Mouse (Mus musculus): ENCODE measurements around the gene Fam69b. TPM values are rescaled to one million over a fixed set of nuclear protein-coding genes. Genes with fewer than 3 reads are reported as not detected.

The Fam69b gene
- total and polyA plus RNA-seq, 2 experiments from 2014 or later: 7.7 to 23.2 TPM

GRCm38 (mm10) chr2:26594022-26594346 lies 34.3 kb upstream of the Fam69b start:
- peak; percentile 40 for TF ChIP-seq CTCF (IDR thresholded peaks at IDR 0.05; ENCODE audit: low read depth)
- TF ChIP-seq EP300 (IDR thresholded peaks at IDR 0.05; ENCODE audit: low read depth): no peak
- H3K4me3 ChIP-seq (ENCODE audit: low read depth, low read length): no peak overlapping the region
- H3K9me3 ChIP-seq (replicated peaks; ENCODE audit: control insufficient read depth, low read length): no peaks in the 10 kb centered on the region
- H3K27ac ChIP-seq (ENCODE audit: low read depth): no peak overlapping the region
- 56% methylated on average over 9 of the region's 9 CpGs for whole genome bisulfite sequencing
- ATAC-seq (ENCODE audit: insufficient read depth, low read depth): peak; percentile 19; the same call in 1 of the 2 replicates
- no peak for DNase-seq (ENCODE audit: low spot score)
- peaks cover 32% of the 10 kb centered on the region for H3K36me3 ChIP-seq (replicated peaks; ENCODE audit: control insufficient read depth, insufficient read depth, low read length)
- no peak overlapping the region for H3K9ac ChIP-seq (replicated peaks; ENCODE audit: low read depth, low read length)
- no peaks in the 10 kb centered on the region for H3K27me3 ChIP-seq (ENCODE audit: control insufficient read depth, insufficient read depth, low read length)
- H3K4me1 ChIP-seq (ENCODE audit: control insufficient read depth, insufficient read depth): 0 out of 2 replicates have a peak, but pooled peaks cover 4% of the 10 kb centered on the region
- no peak overlapping the region for H3K4me2 ChIP-seq (ENCODE audit: low read depth, low read length)

DNA sequence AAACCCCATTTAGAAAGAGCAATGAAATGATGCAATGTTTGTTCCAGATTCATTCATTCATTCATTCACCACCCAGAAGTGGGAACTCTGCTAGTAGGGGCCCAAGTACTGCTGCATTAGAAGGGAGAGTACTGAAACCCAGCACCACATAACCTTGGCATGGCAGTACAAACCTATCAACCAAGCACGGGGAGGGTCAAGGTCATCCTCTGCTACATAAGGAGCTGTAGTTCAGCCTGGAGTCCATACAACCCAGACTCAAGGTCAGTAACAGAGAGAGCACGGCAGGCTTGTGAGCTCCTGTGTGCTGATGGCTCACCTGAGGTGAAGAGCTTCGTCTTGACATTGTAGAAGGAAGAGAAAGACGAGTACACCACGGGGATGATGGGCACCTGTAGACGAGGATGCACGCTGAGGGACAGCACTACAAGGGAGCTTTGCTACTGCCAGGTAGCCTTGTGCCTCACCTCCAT lies 33.8 kb upstream of the Fam69b start:
- H3K4me1 ChIP-seq (ENCODE audit: control insufficient read depth, insufficient read depth): 0 out of 2 replicates have a peak, but pooled peaks cover 4% of the 10 kb centered on the region
- H3K27me3 ChIP-seq (ENCODE audit: control insufficient read depth, insufficient read depth, low read length): no peaks in the 10 kb centered on the region
- TF ChIP-seq EP300 (IDR thresholded peaks at IDR 0.05; ENCODE audit: low read depth) (no peak), CTCF (IDR thresholded peaks at IDR 0.05; ENCODE audit: low read depth) (no peak)
- ATAC-seq (ENCODE audit: insufficient read depth, low read depth): 0 out of 2 replicates have a peak, but pooled peaks have one; percentile 1
- no peak for DNase-seq (ENCODE audit: low spot score)
- no peaks in the 10 kb centered on the region for H3K9me3 ChIP-seq (replicated peaks; ENCODE audit: control insufficient read depth, low read length)
- WGBS: 70% methylated on average over 7 of the region's 7 CpGs
- H3K27ac ChIP-seq (ENCODE audit: low read depth): no peak overlapping the region
- no peak overlapping the region for H3K9ac ChIP-seq (replicated peaks; ENCODE audit: low read depth, low read length)
- H3K36me3 ChIP-seq (replicated peaks; ENCODE audit: control insufficient read depth, insufficient read depth, low read length): peaks cover 32% of the 10 kb centered on the region
- no peak overlapping the region for H3K4me2 ChIP-seq (ENCODE audit: low read depth, low read length)
- no peak overlapping the region for H3K4me3 ChIP-seq (ENCODE audit: low read depth, low read length)

DNA sequence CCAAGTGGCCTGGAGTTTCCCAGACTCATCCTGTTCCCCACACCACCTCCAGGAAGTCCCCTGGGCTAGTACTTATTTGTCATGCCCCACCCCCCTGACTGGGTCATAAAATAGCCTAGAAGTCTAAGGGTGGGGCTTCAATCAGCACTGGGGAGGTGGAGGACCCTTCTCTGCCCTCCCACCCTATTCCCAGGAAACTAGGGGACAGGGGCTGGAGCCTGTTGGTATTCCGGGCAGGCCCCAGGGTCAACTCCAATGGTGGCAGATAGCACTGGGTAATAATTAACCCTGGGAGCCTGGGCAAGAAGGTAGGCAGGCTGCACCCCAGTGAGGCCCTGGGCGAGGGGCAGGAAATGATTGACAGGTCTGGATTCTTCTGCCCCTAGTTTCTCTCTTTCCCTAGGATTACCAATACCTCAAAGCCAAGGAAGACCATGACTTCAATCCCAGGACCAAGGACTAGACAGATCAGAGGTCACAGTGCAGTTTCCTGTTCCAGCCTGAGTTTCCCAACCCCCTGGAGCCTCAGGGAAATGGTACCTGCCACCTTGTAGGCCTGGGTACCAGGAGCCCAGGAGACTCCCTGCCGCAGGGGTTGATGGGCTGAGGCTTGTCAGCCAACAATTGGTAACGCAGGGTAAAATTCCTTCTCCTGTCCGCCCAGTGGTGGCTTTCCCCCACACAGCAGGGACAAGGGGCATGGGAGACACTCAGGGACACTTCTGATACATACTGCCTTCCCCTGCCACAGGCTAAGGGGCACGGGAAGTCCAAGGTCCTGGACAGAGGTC lies 33.1 kb upstream of the Fam69b start:
- Histone ChIP-seq H3K9me3 (replicated peaks; ENCODE audit: control insufficient read depth, low read length) (no peaks in the 10 kb centered on the region), H3K4me1 (ENCODE audit: control insufficient read depth, insufficient read depth) (0 out of 2 replicates have a peak, but pooled peaks cover 4% of the 10 kb centered on the region), H3K36me3 (replicated peaks; ENCODE audit: control insufficient read depth, insufficient read depth, low read length) (peaks cover 32% of the 10 kb centered on the region), H3K27me3 (ENCODE audit: control insufficient read depth, insufficient read depth, low read length) (no peaks in the 10 kb centered on the region), H3K4me3 (ENCODE audit: low read depth, low read length) (no peak overlapping the region), H3K9ac (replicated peaks; ENCODE audit: low read depth, low read length) (no peak overlapping the region), H3K27ac (ENCODE audit: low read depth) (no peak overlapping the region), H3K4me2 (ENCODE audit: low read depth, low read length) (no peak overlapping the region)
- TF ChIP-seq EP300 (IDR thresholded peaks at IDR 0.05; ENCODE audit: low read depth): peak; percentile 67
- no peak for TF ChIP-seq CTCF (IDR thresholded peaks at IDR 0.05; ENCODE audit: low read depth)
- 74% methylated on average over 6 of the region's 6 CpGs for WGBS
- ATAC-seq (ENCODE audit: insufficient read depth, low read depth) (peak; percentile 28), DNase-seq (ENCODE audit: low spot score) (no peak)

DNA sequence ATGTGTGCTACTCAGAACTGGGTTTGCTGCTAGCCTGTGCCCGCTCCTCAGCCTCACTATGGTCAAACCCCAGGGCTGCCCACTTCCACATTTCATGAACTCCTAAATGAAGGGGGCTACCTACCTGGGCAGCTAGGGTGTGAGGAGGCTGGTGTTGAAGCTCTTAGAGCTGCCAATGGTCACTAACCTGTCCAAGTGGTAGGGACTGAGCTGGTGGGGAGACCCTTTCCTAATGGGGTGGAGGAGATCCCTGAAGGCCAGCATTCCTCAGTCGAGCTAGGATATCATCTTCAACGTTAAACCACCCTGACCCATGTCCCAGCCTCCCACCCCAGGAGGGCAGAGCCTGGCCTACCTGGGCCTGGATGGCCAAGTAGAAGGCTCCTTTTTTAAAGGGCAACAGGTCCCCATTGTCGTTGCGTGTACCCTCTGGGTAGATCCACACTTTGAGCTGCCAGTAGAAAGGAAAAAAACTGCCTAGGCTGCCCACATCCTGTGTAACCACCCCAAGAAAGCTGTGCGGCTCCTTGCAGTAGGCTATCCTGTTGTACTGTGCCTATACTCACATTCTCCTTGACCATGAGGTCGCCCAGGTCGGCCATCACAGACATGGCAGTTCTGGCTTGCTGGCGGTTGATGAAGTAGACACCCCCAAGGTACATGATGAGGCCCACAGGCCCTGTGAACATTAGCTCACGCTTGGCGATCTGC lies 32.4 kb upstream of the Fam69b start:
- TF ChIP-seq CTCF (IDR thresholded peaks at IDR 0.05; ENCODE audit: low read depth) (no peak), EP300 (IDR thresholded peaks at IDR 0.05; ENCODE audit: low read depth) (no peak; the same call in 1 of the 2 replicates)
- WGBS: 65% methylated on average over 11 of the region's 11 CpGs
- Histone ChIP-seq H3K9me3 (replicated peaks; ENCODE audit: control insufficient read depth, low read length) (no peaks in the 10 kb centered on the region), H3K4me2 (ENCODE audit: low read depth, low read length) (no peak overlapping the region), H3K36me3 (replicated peaks; ENCODE audit: control insufficient read depth, insufficient read depth, low read length) (peaks cover 32% of the 10 kb centered on the region), H3K9ac (replicated peaks; ENCODE audit: low read depth, low read length) (no peak overlapping the region), H3K4me3 (ENCODE audit: low read depth, low read length) (no peak overlapping the region), H3K4me1 (ENCODE audit: control insufficient read depth, insufficient read depth) (0 out of 2 replicates have a peak, but pooled peaks cover 3% of the 10 kb centered on the region), H3K27me3 (ENCODE audit: control insufficient read depth, insufficient read depth, low read length) (no peaks in the 10 kb centered on the region), H3K27ac (ENCODE audit: low read depth) (no peak overlapping the region)
- DNase-seq (ENCODE audit: low spot score) (no peak), ATAC-seq (ENCODE audit: insufficient read depth, low read depth) (peak; percentile 9)

DNA sequence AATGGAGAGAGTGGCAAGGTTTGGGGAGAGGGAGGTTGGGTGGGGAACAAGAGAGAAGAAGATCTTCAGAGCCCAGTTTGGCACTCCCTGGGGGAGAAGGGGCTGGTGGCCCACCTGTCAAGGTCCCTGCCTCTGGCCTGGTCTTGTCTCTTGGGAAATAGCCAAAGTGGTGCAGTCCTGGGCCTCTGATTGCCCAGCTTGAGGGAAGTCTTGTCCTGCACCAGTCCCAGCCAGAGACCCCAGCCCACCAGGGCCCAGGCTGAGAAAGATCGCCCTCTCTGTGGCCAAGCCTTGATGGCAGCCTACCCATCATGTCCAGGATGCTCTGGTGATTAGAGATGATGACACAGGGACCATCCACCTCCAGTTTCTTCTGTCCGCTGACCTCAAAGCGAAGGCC lies 31.4 kb upstream of the Fam69b start:
- ATAC-seq (ENCODE audit: insufficient read depth, low read depth) (no peak), DNase-seq (ENCODE audit: low spot score) (no peak)
- H3K4me2 ChIP-seq (ENCODE audit: low read depth, low read length): no peak overlapping the region
- TF ChIP-seq CTCF (IDR thresholded peaks at IDR 0.05; ENCODE audit: low read depth) (no peak), EP300 (IDR thresholded peaks at IDR 0.05; ENCODE audit: low read depth) (no peak)
- no peaks in the 10 kb centered on the region for H3K9me3 ChIP-seq (replicated peaks; ENCODE audit: control insufficient read depth, low read length)
- H3K4me3 ChIP-seq (ENCODE audit: low read depth, low read length): no peak overlapping the region
- H3K27me3 ChIP-seq (ENCODE audit: control insufficient read depth, insufficient read depth, low read length): no peaks in the 10 kb centered on the region
- H3K36me3 ChIP-seq (replicated peaks; ENCODE audit: control insufficient read depth, insufficient read depth, low read length): peaks cover 26% of the 10 kb centered on the region
- H3K4me1 ChIP-seq (ENCODE audit: control insufficient read depth, insufficient read depth): no peaks in the 10 kb centered on the region
- H3K27ac ChIP-seq (ENCODE audit: low read depth): no peak overlapping the region
- WGBS: 86% methylated on average over 3 of the region's 3 CpGs
- H3K9ac ChIP-seq (replicated peaks; ENCODE audit: low read depth, low read length): no peak overlapping the region
